Mouse (Mus musculus): ENCODE measurements around the gene Gm9964.
"Not testable (repeated sequence)": the region's sequence is repeated elsewhere in the genome, so short reads cannot be mapped to it uniquely, and the experiment has no call there.

The Gm9964 gene

GRCm38 (mm10) chr11:79296167-79296566, 539 bp downstream of the Gm9964 start:
- DNase-seq: peak in 1 of 2 experiments; percentile 45

GRCm38 (mm10) chr11:79293971-79294370, 2.7 kb downstream of the Gm9964 start:
- no peak for DNase-seq

GRCm38 (mm10) chr11:79293025-79293424, 3.7 kb downstream of the Gm9964 start:
- no peak for DNase-seq

GRCm38 (mm10) chr11:79292130-79292529, 4.6 kb downstream of the Gm9964 start:
- no peak for DNase-seq

GRCm38 (mm10) chr11:79291651-79292050, 5.1 kb downstream of the Gm9964 start:
- no peak for DNase-seq

GRCm38 (mm10) chr11:79290473-79290872, 6.2 kb downstream of the Gm9964 start:
- no peak for DNase-seq

GRCm38 (mm10) chr11:79288913-79289640, 7.6 kb downstream of the Gm9964 start:
- DNase-seq: no peak

GRCm38 (mm10) chr11:79288278-79288843, 8.3 kb downstream of the Gm9964 start:
- DNase-seq: no peak

- DNase-seq: no peak
These were observed 9.3 kb downstream of the Gm9964 start for GRCm38 (mm10) chr11:79287447-79287846.

GRCm38 (mm10) chr11:79286305-79286799, 10.4 kb downstream of the Gm9964 start:
- DNase-seq: no peak

GRCm38 (mm10) chr11:79283350-79284030, 13.2 kb downstream of the Gm9964 start:
- DNase-seq: no peak

GRCm38 (mm10) chr11:79281396-79281795, 15.3 kb downstream of the Gm9964 start:
- DNase-seq: no peak

GRCm38 (mm10) chr11:79279732-79280405, 16.8 kb downstream of the Gm9964 start:
- no peak for DNase-seq

- DNase-seq: no peak
These were observed 22.9 kb downstream of the Gm9964 start for GRCm38 (mm10) chr11:79273757-79274156.

GRCm38 (mm10) chr11:79273039-79273438, 23.7 kb downstream of the Gm9964 start:
- no peak for DNase-seq

GRCm38 (mm10) chr11:79267171-79267570, 29.5 kb downstream of the Gm9964 start:
- DNase-seq: peak in 1 of 2 experiments; percentile 7

- no peak for DNase-seq
These were observed 32.3 kb downstream of the Gm9964 start for GRCm38 (mm10) chr11:79264376-79264775.

GRCm38 (mm10) chr11:79260126-79260525, 36.6 kb downstream of the Gm9964 start:
- not testable (repeated sequence) for DNase-seq

- no peak for DNase-seq
These were observed 38.0 kb downstream of the Gm9964 start for GRCm38 (mm10) chr11:79258738-79259137.

- DNase-seq: peak; percentile 86 to 95
These were observed 42.2 kb downstream of the Gm9964 start, which contains the start of gene Wsb1 for GRCm38 (mm10) chr11:79254391-79255098. Wsb1 (minus strand) TSS chr11:79254671.

- peak in 1 of 2 experiments; percentile 60 for DNase-seq
These were observed 42.9 kb downstream of the Gm9964 start for GRCm38 (mm10) chr11:79253542-79254390.

Measured in spleen, adult 18-20 months (tissue).